Mouse (Mus musculus) hindbrain, embryonic 11.5 days (tissue): ENCODE measurements at regions not wholly inside any gene's neighbourhood (a gene's known extent, or its start where the extent isn't known, plus 50 kb on each side); places are given as distances from the start of the nearest gene placed in this dataset.

ENCODE experiments used
- ATAC-seq: fragments of 200-750 bp; cut with Nextera tagmentation; 2 replicates; pipeline ENCODE4 v1.8.0; 2017; ENCODE audit warnings: mild to moderate bottlenecking, moderate TSS enrichment, moderate library complexity; ENCODE audit not compliant: low FRiP score
- DNase-seq: peaks from one replicate; pipeline ENCODE4 v3.0.0-alpha.2; 2015; ENCODE audit warnings: low spot score
- H3K27ac ChIP-seq: fragments of 300-500 bp; sonication (generic); 2 replicates; pipeline ENCODE4 v1.5.1; 2014; ENCODE audit warnings: mild to moderate bottlenecking, low read depth, low read length
- H3K27me3 ChIP-seq: fragments of 300-500 bp; sonication (generic); 2 replicates; pipeline ENCODE4 v1.6.1; 2014; ENCODE audit warnings: mild to moderate bottlenecking, low read length, moderate library complexity, mixed read lengths; ENCODE audit not compliant: control insufficient read depth, insufficient read depth
- H3K36me3 ChIP-seq: fragments of 300-500 bp; sonication (generic); 2 replicates; pipeline ENCODE4 v1.6.1; 2014; ENCODE audit warnings: mild to moderate bottlenecking, low read length, moderate library complexity, mixed read lengths; ENCODE audit not compliant: control insufficient read depth, insufficient read depth
- H3K4me1 ChIP-seq: fragments of 300-500 bp; sonication (generic); replicated peaks from 2 replicates; pipeline ENCODE4 v1.6.1; 2014; ENCODE audit warnings: low read length, mixed read lengths; ENCODE audit not compliant: control insufficient read depth, insufficient read depth
- H3K4me2 ChIP-seq: fragments of 300-500 bp; sonication (generic); replicated peaks from 2 replicates; pipeline ENCODE4 v1.6.1; 2014; ENCODE audit warnings: mild to moderate bottlenecking, low read depth, low read length
- H3K4me3 ChIP-seq: fragments of 300-500 bp; sonication (generic); 2 replicates; pipeline ENCODE4 v1.5.1; 2014; ENCODE audit warnings: low read depth, low read length
- H3K9ac ChIP-seq: fragments of 300-500 bp; sonication (generic); 2 replicates; pipeline ENCODE4 v1.6.1; 2014; ENCODE audit warnings: low read depth, low read length
- H3K9me3 ChIP-seq: fragments of 300-500 bp; sonication (generic); 2 replicates; pipeline ENCODE4 v1.6.1; 2016; ENCODE audit warnings: low read length; ENCODE audit not compliant: control insufficient read depth
- WGBS: fragments of 180-500 bp; shearing (Covaris S2); extraction: QIAGEN DNeasy Blood & Tissue Kit; methylation state at CpG from one replicate; pipeline ENCODE4 v1.1.7; 2014; 5-methylcytosine and 5-hydroxymethylcytosine counted together

- Histone ChIP-seq H3K27me3 (no peaks in the 10 kb centered on the region), H3K4me2 (no peak overlapping the region), H3K9me3 (no peaks in the 10 kb centered on the region), H3K27ac (no peak overlapping the region), H3K9ac (no peak overlapping the region), H3K36me3 (no peaks in the 10 kb centered on the region), H3K4me1 (no peaks in the 10 kb centered on the region), H3K4me3 (no peak overlapping the region)
- WGBS = 74% methylated on average over 1 of the region's 1 CpGs
- no peak for DNase-seq
- ATAC-seq = no peak
Observed at GRCm38 (mm10) chr12:35395211-35395610, 139.6 kb downstream of the Ahr start.

GRCm38 (mm10) chr12:35392111-35392510 is 142.7 kb downstream of the Ahr start:
- H3K4me2 ChIP-seq = no peak overlapping the region
- H3K4me1 ChIP-seq = no peaks in the 10 kb centered on the region
- no peak overlapping the region for H3K9ac ChIP-seq
- H3K9me3 ChIP-seq = no peaks in the 10 kb centered on the region
- no peak for DNase-seq
- ATAC-seq = no peak
- H3K27ac ChIP-seq = no peak overlapping the region
- no peaks in the 10 kb centered on the region for H3K36me3 ChIP-seq
- 70% methylated on average over 2 of the region's 2 CpGs for WGBS
- no peaks in the 10 kb centered on the region for H3K27me3 ChIP-seq
- no peak overlapping the region for H3K4me3 ChIP-seq

- H3K4me1 ChIP-seq = no peaks in the 10 kb centered on the region
- DNase-seq (no peak), ATAC-seq (no peak)
- H3K9ac ChIP-seq = no peak overlapping the region
- H3K27me3 ChIP-seq = no peaks in the 10 kb centered on the region
- H3K9me3 ChIP-seq = no peaks in the 10 kb centered on the region
- WGBS = 84% methylated on average over 1 of the region's 1 CpGs
- H3K4me3 ChIP-seq = no peak overlapping the region
- no peak overlapping the region for H3K27ac ChIP-seq
- no peak overlapping the region for H3K4me2 ChIP-seq
- H3K36me3 ChIP-seq = no peaks in the 10 kb centered on the region
Observed at GRCm38 (mm10) chr12:35390266-35390665, 144.6 kb downstream of the Ahr start.

DNA sequence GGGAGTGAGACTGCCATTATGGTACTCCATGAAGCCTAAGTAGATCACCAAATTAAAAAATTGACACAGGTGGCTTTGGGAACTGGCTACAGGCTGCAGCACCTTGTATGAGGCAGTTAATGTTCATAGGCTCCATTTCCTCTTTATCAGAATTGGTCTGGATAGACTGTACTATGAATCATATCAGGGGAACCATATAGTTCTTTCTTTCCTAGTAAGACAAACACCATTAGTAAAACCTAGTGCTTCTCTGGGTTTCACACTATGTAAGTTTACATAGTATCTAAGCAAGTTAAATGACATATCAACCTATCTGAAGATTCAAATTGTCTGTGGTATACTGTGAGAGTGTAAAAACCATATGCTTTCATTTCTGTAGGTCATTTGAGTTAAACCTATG is 145.0 kb downstream of the Ahr start:
- no peak overlapping the region for H3K4me3 ChIP-seq
- H3K27ac ChIP-seq = no peak overlapping the region
- H3K4me1 ChIP-seq = no peaks in the 10 kb centered on the region
- H3K9ac ChIP-seq = no peak overlapping the region
- H3K36me3 ChIP-seq = no peaks in the 10 kb centered on the region
- DNase-seq (no peak), ATAC-seq (no peak)
- H3K9me3 ChIP-seq = no peaks in the 10 kb centered on the region
- no peaks in the 10 kb centered on the region for H3K27me3 ChIP-seq
- H3K4me2 ChIP-seq = no peak overlapping the region

DNA sequence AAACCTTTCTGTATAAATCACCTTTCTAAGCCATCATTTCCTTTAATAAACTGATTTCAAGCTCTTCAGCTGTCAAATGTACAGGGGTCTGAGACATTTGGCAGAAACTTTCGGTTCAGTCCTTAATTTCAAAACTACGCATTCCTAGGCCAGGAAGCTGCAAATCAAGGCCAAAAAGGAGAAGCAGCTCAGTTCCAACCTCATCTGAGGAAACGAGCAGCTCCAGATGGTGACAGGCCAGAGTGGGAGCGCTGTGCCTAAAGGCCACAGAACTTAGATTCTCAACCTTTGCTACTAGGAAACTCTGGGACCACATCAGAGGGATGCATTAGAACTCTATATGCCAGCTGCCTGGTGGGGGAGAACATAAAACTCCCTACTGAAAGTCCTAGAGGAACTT is 150.6 kb downstream of the Ahr start:
- H3K4me3 ChIP-seq = no peak overlapping the region
- no peak overlapping the region for H3K27ac ChIP-seq
- H3K27me3 ChIP-seq = no peaks in the 10 kb centered on the region
- no peak overlapping the region for H3K9ac ChIP-seq
- H3K9me3 ChIP-seq = no peaks in the 10 kb centered on the region
- no peaks in the 10 kb centered on the region for H3K4me1 ChIP-seq
- no peak overlapping the region for H3K4me2 ChIP-seq
- WGBS = 88% methylated on average over 4 of the region's 4 CpGs
- DNase-seq (no peak), ATAC-seq (no peak)
- H3K36me3 ChIP-seq = no peaks in the 10 kb centered on the region

GRCm38 (mm10) chr12:35377266-35377665 is 157.6 kb downstream of the Ahr start:
- DNase-seq (no peak), ATAC-seq (no peak)
- Histone ChIP-seq H3K9me3 (no peaks in the 10 kb centered on the region), H3K36me3 (no peaks in the 10 kb centered on the region), H3K27me3 (no peaks in the 10 kb centered on the region), H3K4me1 (no peaks in the 10 kb centered on the region), H3K4me2 (no peak overlapping the region), H3K4me3 (no peak overlapping the region), H3K27ac (no peak overlapping the region), H3K9ac (no peak overlapping the region)
- 83% methylated on average over 3 of the region's 3 CpGs for WGBS

DNA sequence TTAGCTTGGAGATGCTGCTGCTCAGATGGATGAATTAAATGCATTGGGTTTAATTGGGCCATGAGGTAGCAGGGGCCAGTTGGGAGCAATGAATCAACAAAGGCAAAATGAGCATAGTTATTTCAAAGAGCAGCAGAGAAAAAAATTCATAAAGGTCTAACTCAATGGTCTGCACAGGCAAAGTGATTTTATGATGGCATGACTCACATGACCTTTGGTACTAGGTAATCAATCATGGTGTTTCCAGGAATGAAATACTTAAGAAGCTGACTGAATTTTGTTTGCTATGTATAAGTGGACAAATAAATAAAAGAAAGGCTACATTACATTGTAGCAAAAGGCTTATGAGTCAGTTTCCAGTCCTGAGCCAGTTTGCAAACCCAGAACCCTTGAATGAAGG is 158.5 kb downstream of the Ahr start:
- H3K9me3 ChIP-seq = no peaks in the 10 kb centered on the region
- H3K4me2 ChIP-seq = no peak overlapping the region
- no peak overlapping the region for H3K27ac ChIP-seq
- ATAC-seq (no peak), DNase-seq (no peak)
- H3K4me1 ChIP-seq = no peaks in the 10 kb centered on the region
- no peaks in the 10 kb centered on the region for H3K27me3 ChIP-seq
- H3K9ac ChIP-seq = no peak overlapping the region
- no peaks in the 10 kb centered on the region for H3K36me3 ChIP-seq
- no peak overlapping the region for H3K4me3 ChIP-seq

GRCm38 (mm10) chr12:35357901-35358300 is 176.9 kb downstream of the Ahr start:
- Histone ChIP-seq H3K9ac (no peak overlapping the region), H3K4me1 (no peaks in the 10 kb centered on the region), H3K9me3 (no peaks in the 10 kb centered on the region), H3K27me3 (no peaks in the 10 kb centered on the region), H3K4me2 (no peak overlapping the region), H3K27ac (no peak overlapping the region), H3K4me3 (no peak overlapping the region), H3K36me3 (no peaks in the 10 kb centered on the region)
- ATAC-seq (no peak), DNase-seq (no peak)
- WGBS = 97% methylated on average over 2 of the region's 2 CpGs

DNA sequence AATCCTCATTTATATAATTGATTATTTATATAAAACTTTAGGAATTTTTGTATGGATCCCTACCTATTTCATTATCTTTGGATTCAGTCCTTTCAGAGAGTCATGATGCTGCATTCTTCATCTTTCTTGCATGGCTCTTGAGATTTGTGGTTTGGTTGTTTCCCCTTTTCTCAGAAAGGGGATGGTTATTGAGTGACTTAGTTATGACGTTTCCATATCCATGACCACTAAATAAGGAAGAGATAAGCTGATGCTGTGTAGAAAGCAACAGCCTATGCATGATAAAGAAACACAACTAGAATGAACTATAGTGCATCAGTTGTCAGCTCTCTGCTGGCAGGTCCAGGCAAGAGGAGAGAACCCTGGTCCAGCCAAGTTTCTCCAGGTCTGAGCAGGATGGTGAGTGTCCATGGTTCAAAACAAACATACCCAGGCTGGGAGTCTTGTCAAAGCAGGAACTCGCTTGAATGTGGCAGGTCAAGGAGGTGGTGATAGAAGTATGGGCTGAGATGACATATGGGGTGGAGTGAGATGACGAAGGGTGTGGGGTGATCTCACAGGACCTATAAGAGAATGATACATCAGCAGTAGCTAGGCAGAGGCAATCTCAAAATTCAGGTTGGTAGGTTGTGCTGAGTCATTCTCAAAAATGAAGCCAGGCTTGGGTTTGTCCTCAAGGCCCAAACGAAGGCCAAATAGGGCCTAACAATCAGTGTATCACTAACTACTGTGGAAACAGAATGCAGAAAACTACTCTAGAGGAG is 196.5 kb downstream of the Ahr start:
- H3K4me1 ChIP-seq = no peaks in the 10 kb centered on the region
- ATAC-seq = no peak
- 91% methylated on average over 4 of the region's 4 CpGs for WGBS

More for the DNA sequence above, 196.5 kb downstream of the Ahr start:
- Histone ChIP-seq H3K4me3 (no peak overlapping the region), H3K27ac (no peak overlapping the region), H3K9me3 (no peaks in the 10 kb centered on the region), H3K27me3 (no peaks in the 10 kb centered on the region), H3K4me2 (no peak overlapping the region), H3K9ac (no peak overlapping the region), H3K36me3 (no peaks in the 10 kb centered on the region)
- no peak for DNase-seq
